Mouse (Mus musculus) hindbrain, embryonic 15.5 days (tissue): ENCODE data around the gene Dnmbp. TPM values are rescaled to one million over a fixed set of nuclear protein-coding genes. Genes with fewer than 3 reads are reported as not detected.

ENCODE experiments used
- ATAC-seq: fragments of 200-750 bp; cut with Nextera tagmentation; 2 replicates; pipeline ENCODE4 v1.8.0; 2017; ENCODE audit warnings: low read depth, moderate number of reproducible peaks, moderate TSS enrichment; ENCODE audit not compliant: low FRiP score
- H3K27ac ChIP-seq: fragments of 300-500 bp; sonication (generic); replicated peaks from 2 replicates; pipeline ENCODE4 v1.5.1; 2015; ENCODE audit warnings: mild to moderate bottlenecking, inconsistent platforms
- H3K27me3 ChIP-seq: fragments of 300-500 bp; sonication (generic); 2 replicates; pipeline ENCODE4 v1.6.1; 2015; ENCODE audit warnings: control low read depth, inconsistent platforms
- H3K36me3 ChIP-seq: fragments of 300-500 bp; sonication (generic); 2 replicates; pipeline ENCODE4 v1.6.1; 2015; ENCODE audit warnings: control low read depth, inconsistent platforms
- H3K4me1 ChIP-seq: fragments of 300-500 bp; sonication (generic); replicated peaks from 2 replicates; pipeline ENCODE4 v1.6.1; 2015; ENCODE audit warnings: control low read depth, inconsistent platforms
- H3K4me2 ChIP-seq: fragments of 300-500 bp; sonication (generic); 2 replicates; pipeline ENCODE4 v1.6.1; 2015; ENCODE audit warnings: moderate library complexity, mild to moderate bottlenecking, inconsistent platforms
- H3K4me3 ChIP-seq: fragments of 300-500 bp; sonication (generic); 2 replicates; pipeline ENCODE4 v1.5.1; 2015; ENCODE audit warnings: mild to moderate bottlenecking, inconsistent platforms
- H3K9ac ChIP-seq: fragments of 300-500 bp; sonication (generic); 2 replicates; pipeline ENCODE4 v1.6.1; 2015; ENCODE audit warnings: inconsistent platforms
- H3K9me3 ChIP-seq: fragments of 300-500 bp; sonication (generic); 2 replicates; pipeline ENCODE4 v1.6.1; 2016; ENCODE audit warnings: control low read depth, inconsistent platforms
- WGBS: fragments of 180-500 bp; shearing (Covaris S2); methylation state at CpG from one replicate; pipeline ENCODE4 v1.1.7; 2015; 5-methylcytosine and 5-hydroxymethylcytosine counted together
- polyA plus RNA-seq: library from polyadenylated mRNA; unstranded; fragments of >200 nt; fragmentation: Nextera tagmentation; extraction: Ambion mirVana; gene quantifications from 2 replicates; pipeline ENCODE4 v1.2.1, GENCODE M21; 2015

Gene Dnmbp
- polyA plus RNA-seq = 8.4 and 9.1 TPM in 2 replicates

GRCm38 (mm10) chr19:43939769-43940689, at the start of gene Dnmbp:
TSS of gene Dnmbp (minus strand) at chr19:43940191.
- Histone ChIP-seq H3K4me2 (peak within 1 kb of the TSS; percentile 78), H3K27ac (peak within 1 kb of the TSS; percentile 59; the same call in 1 of the 2 replicates)
- ATAC-seq = peak; percentile 88

DNA sequence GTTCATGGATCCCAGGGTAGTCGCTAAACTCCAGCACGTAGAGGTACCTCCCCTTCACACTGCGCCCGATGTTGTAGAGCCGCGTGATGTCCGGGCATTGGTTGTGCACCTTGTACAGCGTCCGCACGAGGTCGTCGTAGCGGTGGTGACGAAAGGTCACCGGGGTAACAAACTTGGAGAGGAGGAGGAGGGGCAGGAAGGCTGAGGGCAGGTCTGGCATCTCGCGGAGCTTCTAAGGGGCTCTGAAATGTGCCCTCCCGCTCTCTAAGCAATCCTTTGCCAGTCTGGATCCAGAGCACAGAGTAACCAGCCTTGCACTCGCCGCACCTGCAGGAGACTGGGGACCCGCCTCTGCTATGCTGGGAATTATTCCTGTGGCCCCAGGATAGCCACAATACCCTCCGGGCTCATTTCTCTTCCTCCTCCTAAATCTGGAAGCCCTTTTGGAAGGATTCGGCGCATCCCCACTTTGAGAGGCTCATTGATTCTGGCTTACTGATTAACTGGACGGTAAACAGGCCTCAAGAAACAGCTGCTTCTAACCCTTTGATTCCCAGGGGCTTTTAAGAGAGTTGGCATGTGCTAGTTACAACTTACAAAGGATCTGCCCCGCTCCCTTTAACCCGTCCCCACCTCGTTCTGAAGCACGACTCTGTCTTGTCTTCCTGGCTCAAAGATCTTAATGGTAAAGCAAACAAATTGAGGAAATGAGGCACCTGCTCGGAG, 46.2 kb upstream of the Dnmbp start, which contains the start of gene Cpn1:
Cpn1 (minus strand) TSS at position 488 of the 726 bp plus-strand sequence.
- no peak for ATAC-seq
- Histone ChIP-seq H3K4me3 (peak within 1 kb of the TSS; percentile 20), H3K27me3 (0 out of 2 replicates have a peak, but pooled peaks cover 4% of the 10 kb centered on the region), H3K9me3 (no peaks in the 10 kb centered on the region), H3K4me2 (peak within 1 kb of the TSS; percentile 51), H3K27ac (no peak within 1 kb of the TSS), H3K4me1 (peaks cover 9% of the 10 kb centered on the region), H3K9ac (no peak within 1 kb of the TSS), H3K36me3 (no peaks in the 10 kb centered on the region)
- 11% methylated on average over 30 of the region's 30 CpGs for WGBS

More at GRCm38 (mm10) chr19:43939769-43940689, at the start of gene Dnmbp:
- peak within 1 kb of the TSS; percentile 79 for H3K9ac ChIP-seq
- no peaks in the 10 kb centered on the region for H3K36me3 ChIP-seq
- peaks cover 18% of the 10 kb centered on the region for H3K4me1 ChIP-seq
- WGBS = 5% methylated on average over 70 of the region's 94 CpGs
- peak within 1 kb of the TSS; percentile 80 for H3K4me3 ChIP-seq
- H3K9me3 ChIP-seq = no peaks in the 10 kb centered on the region
- no peaks in the 10 kb centered on the region for H3K27me3 ChIP-seq

DNA sequence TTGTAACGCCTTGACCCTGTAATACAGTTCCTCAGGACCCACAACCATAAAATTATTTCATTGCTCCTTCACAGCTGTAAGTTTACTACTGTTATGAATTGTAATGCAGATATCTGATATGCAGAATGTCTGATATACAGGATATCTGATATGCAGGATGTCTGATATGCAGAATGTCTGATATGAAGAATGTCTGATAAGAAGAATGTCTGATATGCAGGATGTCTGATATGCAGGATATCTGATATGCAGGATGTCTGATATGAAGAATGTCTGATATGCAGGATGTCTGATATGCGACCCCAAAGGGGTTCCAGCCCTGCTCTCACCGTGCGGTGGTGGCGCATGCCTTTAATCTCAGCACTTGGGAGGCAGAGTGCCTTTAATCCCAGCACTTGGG, 42.0 kb upstream of the Dnmbp start:
- Histone ChIP-seq H3K36me3 (no peaks in the 10 kb centered on the region), H3K9ac (no peak overlapping the region), H3K4me2 (no peak overlapping the region), H3K27ac (no peak overlapping the region), H3K4me3 (no peak overlapping the region), H3K9me3 (no peaks in the 10 kb centered on the region), H3K27me3 (0 out of 2 replicates have a peak, but pooled peaks cover 4% of the 10 kb centered on the region), H3K4me1 (peaks cover 9% of the 10 kb centered on the region)
- WGBS = 94% methylated on average over 5 of the region's 5 CpGs
- ATAC-seq = no peak

DNA sequence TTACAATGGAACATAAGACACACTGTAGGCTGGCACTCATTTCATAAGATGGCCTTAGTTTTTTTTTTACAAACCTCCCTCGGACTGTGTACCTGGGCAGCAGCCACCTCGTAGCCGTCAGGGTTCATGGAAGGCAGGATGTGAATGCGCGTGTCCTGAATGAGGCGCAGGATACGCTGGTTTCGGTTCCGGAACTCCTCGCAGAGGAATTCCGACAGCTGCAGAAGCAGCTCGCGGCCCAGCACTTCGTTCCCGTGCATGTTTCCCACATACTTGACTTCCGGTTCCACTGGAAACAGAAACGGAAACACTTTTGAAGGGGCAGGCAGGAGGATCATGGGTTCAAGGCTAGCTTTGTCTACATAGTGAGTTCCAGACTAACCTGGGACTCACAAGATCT, 40.7 kb upstream of the Dnmbp start:
- ATAC-seq = no peak
- Histone ChIP-seq H3K4me1 (peaks cover under 1% of the 10 kb centered on the region; the same call in 1 of the 2 replicates), H3K27me3 (0 out of 2 replicates have a peak, but pooled peaks cover 4% of the 10 kb centered on the region), H3K36me3 (no peaks in the 10 kb centered on the region), H3K4me3 (no peak overlapping the region), H3K9ac (no peak overlapping the region), H3K27ac (no peak overlapping the region), H3K9me3 (no peaks in the 10 kb centered on the region), H3K4me2 (no peak overlapping the region)
- WGBS = 96% methylated on average over 17 of the region's 17 CpGs

DNA sequence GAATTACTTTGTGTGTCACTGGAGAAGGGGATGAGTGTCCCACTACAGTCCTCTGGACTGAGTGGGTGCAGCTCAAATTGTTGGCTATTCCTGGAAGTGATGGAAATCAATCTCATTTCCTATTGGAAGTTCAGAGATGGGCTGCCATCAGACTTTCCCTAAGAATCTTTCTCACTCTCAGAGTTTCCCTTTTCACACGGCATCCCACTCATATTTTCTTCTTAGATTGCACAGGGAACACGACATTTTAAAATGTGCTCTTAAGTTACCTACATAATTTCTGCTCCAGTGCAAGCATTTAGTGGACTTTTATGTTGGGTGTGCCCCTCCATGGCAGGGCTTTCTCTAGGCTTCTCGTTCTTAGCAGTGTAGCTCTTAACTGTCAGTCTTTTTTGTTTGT, 37.8 kb upstream of the Dnmbp start:
- Histone ChIP-seq H3K36me3 (no peaks in the 10 kb centered on the region), H3K4me2 (no peak overlapping the region), H3K9me3 (no peaks in the 10 kb centered on the region), H3K27me3 (no peaks in the 10 kb centered on the region), H3K27ac (no peak overlapping the region), H3K9ac (no peak overlapping the region), H3K4me1 (no peaks in the 10 kb centered on the region), H3K4me3 (no peak overlapping the region)
- 85% methylated on average over 3 of the region's 3 CpGs for WGBS
- no peak for ATAC-seq

- H3K27me3 ChIP-seq = no peaks in the 10 kb centered on the region
- no peaks in the 10 kb centered on the region for H3K36me3 ChIP-seq
- no peak overlapping the region for H3K4me2 ChIP-seq
- no peak for ATAC-seq
- H3K9me3 ChIP-seq = no peaks in the 10 kb centered on the region
- WGBS = 77% methylated on average over 6 of the region's 6 CpGs
- no peaks in the 10 kb centered on the region for H3K4me1 ChIP-seq
- no peak overlapping the region for H3K9ac ChIP-seq
- no peak overlapping the region for H3K27ac ChIP-seq
- H3K4me3 ChIP-seq = no peak overlapping the region
Measured at GRCm38 (mm10) chr19:43976661-43977060, 36.7 kb upstream of the Dnmbp start.

- H3K27me3 ChIP-seq = no peaks in the 10 kb centered on the region
- no peaks in the 10 kb centered on the region for H3K9me3 ChIP-seq
- H3K4me3 ChIP-seq = no peak overlapping the region
- no peak for ATAC-seq
- H3K9ac ChIP-seq = no peak overlapping the region
- no peaks in the 10 kb centered on the region for H3K36me3 ChIP-seq
- H3K27ac ChIP-seq = no peak overlapping the region
- no peak overlapping the region for H3K4me2 ChIP-seq
- 89% methylated on average over 6 of the region's 6 CpGs for WGBS
- no peaks in the 10 kb centered on the region for H3K4me1 ChIP-seq
Measured at GRCm38 (mm10) chr19:43974221-43974620, 34.2 kb upstream of the Dnmbp start.

- Histone ChIP-seq H3K4me2 (no peak overlapping the region), H3K9me3 (no peaks in the 10 kb centered on the region), H3K36me3 (no peaks in the 10 kb centered on the region), H3K4me3 (no peak overlapping the region), H3K27ac (no peak overlapping the region), H3K27me3 (no peaks in the 10 kb centered on the region), H3K4me1 (no peaks in the 10 kb centered on the region), H3K9ac (no peak overlapping the region)
- no peak for ATAC-seq
- 91% methylated on average over 9 of the region's 9 CpGs for WGBS
Measured at GRCm38 (mm10) chr19:43973711-43974110, 33.7 kb upstream of the Dnmbp start.

DNA sequence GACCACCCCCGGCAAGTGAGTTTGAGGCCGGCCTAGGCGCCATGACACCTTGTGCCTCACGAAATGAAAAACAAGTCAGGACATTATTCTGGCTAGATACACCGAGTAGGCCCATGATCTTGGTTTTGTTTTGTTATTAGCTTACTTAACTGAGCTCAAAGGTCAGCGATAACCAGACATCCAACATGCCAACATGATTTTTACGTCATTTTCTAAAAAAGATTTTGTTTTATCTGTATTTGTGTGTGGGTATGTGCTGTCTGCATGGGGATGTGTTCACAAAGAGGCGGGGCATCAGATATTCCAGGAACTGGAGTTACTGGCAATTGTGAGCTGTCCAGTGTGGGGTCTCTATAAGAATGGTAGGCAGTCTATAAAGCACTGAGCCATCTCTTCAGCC, 32.1 kb upstream of the Dnmbp start:
- Histone ChIP-seq H3K27ac (no peak overlapping the region), H3K4me3 (no peak overlapping the region), H3K4me2 (no peak overlapping the region), H3K27me3 (no peaks in the 10 kb centered on the region), H3K36me3 (no peaks in the 10 kb centered on the region), H3K4me1 (no peaks in the 10 kb centered on the region), H3K9me3 (no peaks in the 10 kb centered on the region), H3K9ac (no peak overlapping the region)
- no peak for ATAC-seq
- 96% methylated on average over 8 of the region's 8 CpGs for WGBS

GRCm38 (mm10) chr19:43968436-43969026, 28.5 kb upstream of the Dnmbp start:
- 46% methylated on average over 9 of the region's 11 CpGs for WGBS
- no peak overlapping the region for H3K27ac ChIP-seq
- no peak overlapping the region for H3K4me3 ChIP-seq
- ATAC-seq = no peak
- no peak overlapping the region for H3K9ac ChIP-seq
- no peaks in the 10 kb centered on the region for H3K27me3 ChIP-seq
- no peaks in the 10 kb centered on the region for H3K4me1 ChIP-seq
- H3K4me2 ChIP-seq = no peak overlapping the region
- no peaks in the 10 kb centered on the region for H3K9me3 ChIP-seq
- no peaks in the 10 kb centered on the region for H3K36me3 ChIP-seq

- ATAC-seq = no peak
- Histone ChIP-seq H3K9ac (no peak overlapping the region), H3K4me1 (no peaks in the 10 kb centered on the region), H3K36me3 (no peaks in the 10 kb centered on the region), H3K27me3 (no peaks in the 10 kb centered on the region), H3K4me2 (no peak overlapping the region), H3K4me3 (no peak overlapping the region), H3K27ac (no peak overlapping the region), H3K9me3 (no peaks in the 10 kb centered on the region)
- WGBS = 79% methylated on average over 2 of the region's 2 CpGs
Measured at GRCm38 (mm10) chr19:43966481-43966880, 26.5 kb upstream of the Dnmbp start.
